Mouse (Mus musculus) heart, postnatal 0 days (tissue): ENCODE data around the gene Rhox2a. TPM values are rescaled to one million over a fixed set of nuclear protein-coding genes. Genes with fewer than 3 reads are reported as not detected.
"Not testable (repeated sequence)": the region's sequence is repeated elsewhere in the genome, so short reads cannot be mapped to it uniquely, and the experiment has no call there.

Experiments
- ATAC-seq: fragments of 200-750 bp; cut with Nextera tagmentation; 2 replicates; pipeline ENCODE4 v1.8.0; 2017; ENCODE audit warnings: low read depth, moderate number of reproducible peaks, moderate library complexity; ENCODE audit not compliant: insufficient read depth
- DNase-seq: peaks from one replicate; pipeline ENCODE4 v3.0.0-alpha.2; 2016; ENCODE audit warnings: low spot score
- H3K27ac ChIP-seq: fragments of 300-500 bp; sonication (generic); 2 replicates; pipeline ENCODE4 v1.5.1; 2014; ENCODE audit warnings: low read depth, mild to moderate bottlenecking
- H3K27me3 ChIP-seq: fragments of 300-500 bp; sonication (generic); 2 replicates; pipeline ENCODE4 v1.6.1; 2014; ENCODE audit warnings: low read length, mixed read lengths; ENCODE audit not compliant: control insufficient read depth, insufficient read depth
- H3K36me3 ChIP-seq: fragments of 300-500 bp; sonication (generic); replicated peaks from 2 replicates; pipeline ENCODE4 v1.6.1; 2014; ENCODE audit warnings: low read length, mixed read lengths; ENCODE audit not compliant: control insufficient read depth, insufficient read depth
- H3K4me1 ChIP-seq: fragments of 300-500 bp; sonication (generic); 2 replicates; pipeline ENCODE4 v1.6.1; 2014; ENCODE audit warnings: antibody characterized with exemption; ENCODE audit not compliant: control insufficient read depth, insufficient read depth
- H3K4me2 ChIP-seq: fragments of 300-500 bp; sonication (generic); 2 replicates; pipeline ENCODE4 v1.6.1; 2014; ENCODE audit warnings: low read depth, mild to moderate bottlenecking, low read length, moderate library complexity
- H3K4me3 ChIP-seq: fragments of 300-500 bp; sonication (generic); 2 replicates; pipeline ENCODE4 v1.5.1; 2014; ENCODE audit warnings: low read depth, low read length
- H3K9ac ChIP-seq: fragments of 300-500 bp; sonication (generic); replicated peaks from 2 replicates; pipeline ENCODE4 v1.6.1; 2014; ENCODE audit warnings: low read depth, low read length, mixed read lengths
- H3K9me3 ChIP-seq: fragments of 300-500 bp; sonication (generic); replicated peaks from 2 replicates; pipeline ENCODE4 v1.6.1; 2016; ENCODE audit warnings: low read length; ENCODE audit not compliant: control insufficient read depth
- CTCF ChIP-seq: IDR thresholded peaks from 2 replicates; pipeline ENCODE4 v1.5.1; 2016; ENCODE audit warnings: antibody characterized with exemption, control low read depth, low read depth
- EP300 ChIP-seq: IDR thresholded peaks from 2 replicates; pipeline ENCODE4 v1.6.1; 2016; ENCODE audit warnings: antibody characterized with exemption, low read depth
- WGBS: fragments of 180-500 bp; shearing (Covaris S2); extraction: QIAGEN DNeasy Blood & Tissue Kit; methylation state at CpG from one replicate; pipeline ENCODE4 v1.1.7; 2014; 5-methylcytosine and 5-hydroxymethylcytosine counted together
- polyA plus RNA-seq: library from polyadenylated mRNA; unstranded; fragments of >200 nt; fragmentation: Nextera tagmentation; extraction: Ambion mirVana; gene quantifications from 2 replicates; pipeline ENCODE4 v1.2.1, GENCODE M21; 2015
- total RNA-seq: library from RNA; depleted of rRNA; stranded (reverse); fragments of >200 nt; gene quantifications from 2 replicates; pipeline ENCODE4 v1.2.3, GENCODE M21; 2014; ENCODE audit warnings: low replicate concordance; rRNA removed

Rhox2a gene
- not detected in 2 replicates for total RNA-seq
- polyA plus RNA-seq: not detected in 2 replicates

DNA sequence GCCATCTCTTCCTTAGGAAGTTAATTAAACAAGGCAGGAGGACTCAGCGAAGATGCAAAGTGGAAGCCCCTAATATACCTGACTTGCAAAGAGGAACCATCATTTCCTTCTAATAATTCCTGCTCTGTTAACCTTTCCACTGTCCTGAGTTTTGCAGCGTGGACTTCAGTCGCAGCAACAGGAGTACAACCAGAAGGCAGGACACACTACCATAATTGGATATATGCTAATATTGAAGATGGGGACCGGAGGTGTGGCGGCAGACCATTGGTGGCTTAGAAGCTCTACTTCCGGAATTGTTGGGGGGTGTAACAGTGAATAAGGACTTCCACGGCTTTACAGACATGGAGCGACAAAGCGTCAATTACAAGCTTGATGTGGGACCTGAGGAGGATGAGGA is at the start of gene Rhox2a:
Gene Rhox2a (plus strand): TSS at position 301 of the 400 bp plus-strand sequence.
- not testable (repeated sequence) for H3K36me3 ChIP-seq, H3K27me3 ChIP-seq, H3K4me3 ChIP-seq, H3K9ac ChIP-seq, ATAC-seq, H3K4me2 ChIP-seq, DNase-seq, H3K4me1 ChIP-seq, H3K27ac ChIP-seq, H3K9me3 ChIP-seq
- WGBS: no CpG with 5 or more reads among the region's 9 CpGs

GRCm38 (mm10) chrX:37198676-37199075 is 46.1 kb upstream of the Rhox2a start:
- ATAC-seq (no peak), DNase-seq (no peak)
- Histone ChIP-seq H3K27ac (no peak overlapping the region), H3K9ac (no peak overlapping the region), H3K4me3 (no peak overlapping the region), H3K4me2 (no peak overlapping the region), H3K9me3 (no peaks in the 10 kb centered on the region), H3K4me1 (no peaks in the 10 kb centered on the region), H3K36me3 (no peaks in the 10 kb centered on the region), H3K27me3 (no peaks in the 10 kb centered on the region)
- WGBS: 53% methylated on average over 8 of the region's 8 CpGs
- TF ChIP-seq EP300 (no peak), CTCF (no peak)

DNA sequence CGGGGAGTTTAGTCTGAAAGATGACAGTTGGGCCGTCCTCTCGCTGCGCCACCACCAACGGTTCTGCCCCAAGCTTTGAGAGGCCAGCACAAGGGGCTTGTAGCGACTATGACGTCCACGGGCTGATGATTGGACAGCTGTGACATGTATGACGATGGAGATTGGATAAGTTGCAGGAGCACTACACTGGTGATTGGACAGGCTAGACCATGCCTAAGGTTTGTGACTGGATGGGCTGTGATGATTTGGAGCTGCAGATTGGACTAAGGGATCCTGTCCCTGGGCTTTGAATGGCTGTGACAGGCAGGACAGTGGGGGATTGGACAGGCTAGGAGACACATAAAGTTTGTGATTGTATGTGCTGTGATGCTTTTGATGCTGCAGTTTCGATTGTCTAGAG is 33.8 kb upstream of the Rhox2a start, which contains the start of gene Gm9:
Gene Gm9 (minus strand): TSS at position 101 of the 400 bp plus-strand sequence.
- Histone ChIP-seq H3K9me3 (no peaks in the 10 kb centered on the region), H3K9ac (no peak within 1 kb of the TSS), H3K4me2 (no peak within 1 kb of the TSS), H3K4me1 (no peaks in the 10 kb centered on the region), H3K27ac (no peak within 1 kb of the TSS), H3K27me3 (no peaks in the 10 kb centered on the region), H3K4me3 (no peak within 1 kb of the TSS), H3K36me3 (no peaks in the 10 kb centered on the region)
- DNase-seq (no peak), ATAC-seq (no peak)
- TF ChIP-seq CTCF (no peak), EP300 (no peak)
- WGBS: 74% methylated on average over 10 of the region's 10 CpGs

DNA sequence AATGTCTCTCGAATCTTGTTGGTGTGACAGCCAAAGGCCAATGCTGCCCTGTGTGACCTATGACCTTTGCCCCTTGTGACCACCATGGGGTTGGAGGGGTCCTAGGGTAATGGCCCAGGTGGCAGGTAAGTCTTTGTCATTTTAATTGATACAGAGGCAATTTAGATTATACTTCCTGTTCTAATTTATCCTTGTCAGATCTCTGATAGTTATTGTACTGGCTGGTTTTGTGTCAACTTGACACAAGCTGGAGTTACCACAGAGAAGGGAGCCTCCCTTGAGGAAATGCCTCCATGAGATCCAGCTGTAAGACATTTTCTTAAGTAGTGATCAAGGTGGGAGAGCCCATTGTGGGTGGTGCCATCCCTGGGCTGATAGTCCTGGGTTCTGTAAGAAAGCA is 22.6 kb upstream of the Rhox2a start, which contains the start of gene Rhox1:
Gene Rhox1 (minus strand): TSS at position 101 of the 400 bp plus-strand sequence.
- not testable (repeated sequence) for H3K4me3 ChIP-seq, H3K4me2 ChIP-seq, H3K9ac ChIP-seq, ATAC-seq, H3K36me3 ChIP-seq, H3K27me3 ChIP-seq, H3K4me1 ChIP-seq, H3K9me3 ChIP-seq, H3K27ac ChIP-seq, DNase-seq
- WGBS: 69% methylated on average over 1 of the region's 1 CpGs

GRCm38 (mm10) chrX:37249619-37250018 is 4.8 kb downstream of the Rhox2a start, which contains the start of gene Rhox3a:
Rhox3a (plus strand) TSS chrX:37249919.
- H3K9me3 ChIP-seq, H3K4me3 ChIP-seq, DNase-seq, ATAC-seq, H3K4me2 ChIP-seq, H3K9ac ChIP-seq, H3K27me3 ChIP-seq, H3K36me3 ChIP-seq, H3K27ac ChIP-seq, H3K4me1 ChIP-seq: not testable (repeated sequence)
- 75% methylated on average over 1 of the region's 3 CpGs for WGBS

- H3K27ac ChIP-seq, H3K4me1 ChIP-seq, DNase-seq, H3K36me3 ChIP-seq, H3K9me3 ChIP-seq, ATAC-seq, H3K27me3 ChIP-seq, H3K4me2 ChIP-seq, H3K9ac ChIP-seq, H3K4me3 ChIP-seq: not testable (repeated sequence)
- WGBS: 100% methylated on average over 9 of the region's 19 CpGs
Measured at GRCm38 (mm10) chrX:37265038-37265437, 20.3 kb downstream of the Rhox2a start, which contains the start of gene Rhox4a. Rhox4a (plus strand) TSS chrX:37265338.

Other genes with a start within 250 kb of the Rhox2a start
- gene Sowahd, start 196.1 kb upstream of the Rhox2a start, total RNA-seq: not detected in 2 replicates
- not detected in 2 replicates for gene Sowahd, start 196.1 kb upstream of the Rhox2a start, polyA plus RNA-seq
- gene Rpl39, start 159.6 kb upstream of the Rhox2a start, total RNA-seq: 148 and 167 TPM in 2 replicates
- 403 and 426 TPM in 2 replicates for gene Rpl39, start 159.6 kb upstream of the Rhox2a start, polyA plus RNA-seq
- gene Upf3b, start 134.7 kb upstream of the Rhox2a start, total RNA-seq: 8.1 and 10.2 TPM in 2 replicates
- 9.3 and 10.6 TPM in 2 replicates for gene Upf3b, start 134.7 kb upstream of the Rhox2a start, polyA plus RNA-seq
- gene Nkap, start 118.2 kb upstream of the Rhox2a start, total RNA-seq: 8.1 and 13.8 TPM in 2 replicates
- gene Nkap, start 118.2 kb upstream of the Rhox2a start, polyA plus RNA-seq: 8.2 and 9.2 TPM in 2 replicates
- gene Akap14, start 76.1 kb upstream of the Rhox2a start, total RNA-seq: not detected in 2 replicates
- gene Akap14, start 76.1 kb upstream of the Rhox2a start, polyA plus RNA-seq: 0.05 and 0.07 TPM in 2 replicates
- gene Ndufa1, start 53.8 kb upstream of the Rhox2a start, total RNA-seq: 337 and 420 TPM in 2 replicates
- 1,804 and 1,915 TPM in 2 replicates for gene Ndufa1, start 53.8 kb upstream of the Rhox2a start, polyA plus RNA-seq
- not detected in 2 replicates for gene Rnf113a1, start 53.7 kb upstream of the Rhox2a start, total RNA-seq
- 5.5 and 5.6 TPM in 2 replicates for gene Rnf113a1, start 53.7 kb upstream of the Rhox2a start, polyA plus RNA-seq
- not detected in 2 replicates for gene Gm9, start 33.9 kb upstream of the Rhox2a start, total RNA-seq
- not detected in 2 replicates for gene Gm9, start 33.9 kb upstream of the Rhox2a start, polyA plus RNA-seq
- gene Rhox1, start 22.7 kb upstream of the Rhox2a start, total RNA-seq: not detected in 2 replicates
- not detected in 2 replicates for gene Rhox1, start 22.7 kb upstream of the Rhox2a start, polyA plus RNA-seq
- gene Rhox3a, start 4.9 kb downstream of the Rhox2a start, total RNA-seq: not detected in 2 replicates
- gene Rhox3a, start 4.9 kb downstream of the Rhox2a start, polyA plus RNA-seq: not detected in 2 replicates
- gene Rhox4a, start 20.4 kb downstream of the Rhox2a start, total RNA-seq: not detected in 2 replicates
- not detected in 2 replicates for gene Rhox4a, start 20.4 kb downstream of the Rhox2a start, polyA plus RNA-seq
- not detected in 2 replicates for gene Rhox3a2, start 135.1 kb downstream of the Rhox2a start, total RNA-seq
- not detected in 2 replicates for gene Rhox3a2, start 135.1 kb downstream of the Rhox2a start, polyA plus RNA-seq
- gene Rhox4a2, start 145.9 kb downstream of the Rhox2a start, total RNA-seq: not detected in 2 replicates
- gene Rhox4a2, start 145.9 kb downstream of the Rhox2a start, polyA plus RNA-seq: 0.22 TPM in 2 replicates
- not detected in 2 replicates for gene Rhox2b, start 167.1 kb downstream of the Rhox2a start, total RNA-seq
- gene Rhox2b, start 167.1 kb downstream of the Rhox2a start, polyA plus RNA-seq: not detected in 2 replicates
- not detected in 2 replicates for gene Rhox4b, start 187.5 kb downstream of the Rhox2a start, total RNA-seq
- gene Rhox4b, start 187.5 kb downstream of the Rhox2a start, polyA plus RNA-seq: not detected in 2 replicates
- gene Rhox2c, start 208.7 kb downstream of the Rhox2a start, total RNA-seq: not detected in 2 replicates
- not detected in 2 replicates for gene Rhox2c, start 208.7 kb downstream of the Rhox2a start, polyA plus RNA-seq
- not detected in 2 replicates for gene Rhox3c, start 213.6 kb downstream of the Rhox2a start, total RNA-seq
- 0.11 TPM in 1 of 2 replicates, not detected in the other for gene Rhox3c, start 213.6 kb downstream of the Rhox2a start, polyA plus RNA-seq
- not detected in 2 replicates for gene Rhox4c, start 235.4 kb downstream of the Rhox2a start, total RNA-seq
- gene Rhox4c, start 235.4 kb downstream of the Rhox2a start, polyA plus RNA-seq: not detected in 2 replicates
- gene Rhox2d, start 248.5 kb downstream of the Rhox2a start, total RNA-seq: not detected in 2 replicates
- not detected in 2 replicates for gene Rhox2d, start 248.5 kb downstream of the Rhox2a start, polyA plus RNA-seq